Comparison of ENCODE assay signal across 23 mouse cellular contexts in genomic region chr7:82794542-82794941, GRCm38 (mm10).
DNase-seq lines count a peak whose midpoint lies in the region; ATAC-seq and TF ChIP-seq lines count a peak whose summit lies in the region.
"Had no signal": no experiment of that assay in that cellular context is flagged by ENCODE, and none has a peak within 500 bp of the region (broad histone marks: within the 10 kb centered on the region; RNA-seq: fewer than 3 reads in every experiment).

No protein-coding gene starts in this region.

- 0 out of 2 replicates have a peak, but pooled peaks have one; percentile 41 for ATAC-seq in embryonic facial prominence, embryonic 14.5 days (ENCODE audit: low read depth)
- ATAC-seq in lung, embryonic 15.5 days (ENCODE audit: borderline replicate concordance, extremely low read depth, low FRiP score, low TSS enrichment), result peak; percentile 57; the same call in 1 of the 2 replicates
- peak; percentile 56; the same call in 1 of the 2 replicates for ATAC-seq in stomach, embryonic 14.5 days (ENCODE audit: insufficient number of reproducible peaks, insufficient read depth, low FRiP score, low read depth)
- no peak for ATAC-seq in forebrain, postnatal 0 days
- ATAC-seq: activated CD4-positive, CD25-positive, alpha-beta regulatory T cell, adult 4 months; forebrain, embryonic 15.5 days; hindbrain, postnatal 0 days; liver, embryonic 12.5 days; midbrain, embryonic 15.5 days had no signal

- peak; percentile 18 for DNase-seq in embryo, embryonic 10 days (ENCODE audit: low spot score)
- no peak for DNase-seq in embryo, embryonic 10.5 days (ENCODE audit: low spot score)
- DNase-seq in embryonic facial prominence, embryonic 14.5 days (ENCODE audit: low spot score), result peak; percentile 55
- no peak for DNase-seq in ovary, postnatal 14 days (ENCODE audit: low spot score)
- DNase-seq in right cerebral cortex, adult 2 months (ENCODE audit: low spot score in 2 of 2), result no peak
- DNase-seq in forebrain, postnatal 0 days, result no peak
- DNase-seq: adrenal gland, postnatal 36 days; cerebellum, adult 9-11 months; embryo, embryonic 11 days; gastrocnemius, adult 2 months; heart, postnatal 4 days; thymus, postnatal 4 days had no signal

- 50% methylated on average over 1 of the region's 1 CpGs for WGBS in embryonic facial prominence, embryonic 14.5 days
- 23% methylated on average over 1 of the region's 1 CpGs for WGBS in lung, embryonic 15.5 days
- 22% methylated on average over 1 of the region's 1 CpGs for WGBS in stomach, embryonic 14.5 days
- 61% methylated on average over 1 of the region's 1 CpGs for WGBS in forebrain, postnatal 0 days

- no peak overlapping the region for H3K4me2 ChIP-seq in embryonic facial prominence, embryonic 14.5 days (ENCODE audit: low read depth, low read length)
- H3K4me2 ChIP-seq in lung, embryonic 15.5 days, result no peak overlapping the region
- no peak overlapping the region for H3K4me2 ChIP-seq in stomach, embryonic 14.5 days (replicated peaks; ENCODE audit: low read depth, low read length)
- H3K4me2 ChIP-seq in forebrain, postnatal 0 days (ENCODE audit: low read depth), result no peak overlapping the region
- H3K4me2 ChIP-seq: forebrain, embryonic 15.5 days; heart, embryonic 13.5 days; kidney, embryonic 15.5 days; liver, embryonic 12.5 days; midbrain, embryonic 15.5 days had no signal

- H3K27me3 ChIP-seq in embryonic facial prominence, embryonic 14.5 days (replicated peaks; ENCODE audit: control insufficient read depth, insufficient read depth, low read length), result no peaks in the 10 kb centered on the region
- no peaks in the 10 kb centered on the region for H3K27me3 ChIP-seq in lung, embryonic 15.5 days
- H3K27me3 ChIP-seq in stomach, embryonic 14.5 days (ENCODE audit: control insufficient read depth, insufficient read depth, low read length), result no peaks in the 10 kb centered on the region
- no peaks in the 10 kb centered on the region for H3K27me3 ChIP-seq in forebrain, postnatal 0 days (ENCODE audit: insufficient read depth, low read length)
- H3K27me3 ChIP-seq: forebrain, embryonic 15.5 days; heart, embryonic 13.5 days; kidney, embryonic 15.5 days; liver, embryonic 12.5 days; midbrain, embryonic 15.5 days had no signal

- no peak overlapping the region for H3K4me3 ChIP-seq in embryonic facial prominence, embryonic 14.5 days (ENCODE audit: low read depth, low read length)
- H3K4me3 ChIP-seq in lung, embryonic 15.5 days, result no peak overlapping the region
- no peak overlapping the region for H3K4me3 ChIP-seq in stomach, embryonic 14.5 days (ENCODE audit: low read depth, low read length)
- H3K4me3 ChIP-seq in forebrain, postnatal 0 days (ENCODE audit: low read depth, low read length), result no peak overlapping the region
- H3K4me3 ChIP-seq: forebrain, embryonic 15.5 days; gastrocnemius, adult 2 months; heart, embryonic 13.5 days; kidney, embryonic 15.5 days; layer of hippocampus, adult 2 months; limb, embryonic 10.5 days; liver, embryonic 12.5 days; midbrain, embryonic 15.5 days had no signal

- no peak for TF ChIP-seq CTCF in forebrain, postnatal 0 days (IDR thresholded peaks at IDR 0.05; ENCODE audit: low read depth)

- H3K27ac ChIP-seq in embryonic facial prominence, embryonic 14.5 days (replicated peaks; ENCODE audit: low read depth, low read length), result no peak overlapping the region
- H3K27ac ChIP-seq in lung, embryonic 15.5 days, result peak overlapping the region; percentile 70
- no peak overlapping the region for H3K27ac ChIP-seq in stomach, embryonic 14.5 days (ENCODE audit: low read length)
- no peak overlapping the region for H3K27ac ChIP-seq in forebrain, postnatal 0 days (ENCODE audit: low read depth, low read length)
- H3K27ac ChIP-seq: forebrain, embryonic 15.5 days; gastrocnemius, adult 2 months; heart, embryonic 13.5 days; hindbrain, postnatal 0 days; kidney, embryonic 15.5 days; layer of hippocampus, adult 2 months; limb, embryonic 10.5 days; liver, embryonic 12.5 days; midbrain, embryonic 15.5 days had no signal

- H3K9ac ChIP-seq in embryonic facial prominence, embryonic 14.5 days (ENCODE audit: low read depth, low read length), result no peak overlapping the region
- H3K9ac ChIP-seq in lung, embryonic 15.5 days, result no peak overlapping the region
- no peak overlapping the region for H3K9ac ChIP-seq in stomach, embryonic 14.5 days (replicated peaks; ENCODE audit: low read depth, low read length)
- no peak overlapping the region for H3K9ac ChIP-seq in forebrain, postnatal 0 days
- H3K9ac ChIP-seq: forebrain, embryonic 15.5 days; heart, embryonic 13.5 days; kidney, embryonic 15.5 days; liver, embryonic 12.5 days; midbrain, embryonic 15.5 days had no signal

- no peaks in the 10 kb centered on the region; the same call in 1 of the 2 replicates for H3K4me1 ChIP-seq in embryonic facial prominence, embryonic 14.5 days (ENCODE audit: control insufficient read depth, insufficient read depth, low read length)
- H3K4me1 ChIP-seq in lung, embryonic 15.5 days, result peaks cover 12% of the 10 kb centered on the region; the same call in 1 of the 2 replicates
- no peaks in the 10 kb centered on the region for H3K4me1 ChIP-seq in stomach, embryonic 14.5 days (ENCODE audit: control insufficient read depth, insufficient read depth, low read length)
- no peaks in the 10 kb centered on the region for H3K4me1 ChIP-seq in forebrain, postnatal 0 days (ENCODE audit: insufficient read depth)
- H3K4me1 ChIP-seq: forebrain, embryonic 15.5 days; heart, embryonic 13.5 days; kidney, embryonic 15.5 days; limb, embryonic 10.5 days; liver, embryonic 12.5 days; midbrain, embryonic 15.5 days had no signal

- no peaks in the 10 kb centered on the region for H3K9me3 ChIP-seq in embryonic facial prominence, embryonic 14.5 days (ENCODE audit: control insufficient read depth, low read length)
- no peaks in the 10 kb centered on the region for H3K9me3 ChIP-seq in lung, embryonic 15.5 days
- no peaks in the 10 kb centered on the region for H3K9me3 ChIP-seq in stomach, embryonic 14.5 days (ENCODE audit: control insufficient read depth, low read depth, low read length)
- H3K9me3 ChIP-seq in forebrain, postnatal 0 days (ENCODE audit: low read length), result no peaks in the 10 kb centered on the region
- H3K9me3 ChIP-seq: forebrain, embryonic 15.5 days; heart, embryonic 13.5 days; kidney, embryonic 15.5 days; limb, embryonic 10.5 days; liver, embryonic 12.5 days; midbrain, embryonic 15.5 days had no signal

- no peaks in the 10 kb centered on the region for H3K36me3 ChIP-seq in embryonic facial prominence, embryonic 14.5 days (ENCODE audit: control insufficient read depth, insufficient read depth, low read length)
- no peaks in the 10 kb centered on the region for H3K36me3 ChIP-seq in lung, embryonic 15.5 days
- no peaks in the 10 kb centered on the region for H3K36me3 ChIP-seq in stomach, embryonic 14.5 days (ENCODE audit: control insufficient read depth, insufficient read depth, low read length)
- H3K36me3 ChIP-seq in forebrain, postnatal 0 days (ENCODE audit: insufficient read depth), result no peaks in the 10 kb centered on the region
- H3K36me3 ChIP-seq: forebrain, embryonic 15.5 days; heart, embryonic 13.5 days; kidney, embryonic 15.5 days; limb, embryonic 10.5 days; liver, embryonic 12.5 days; midbrain, embryonic 15.5 days had no signal

Comparison
In these comparisons a context has a peak if more than half of its experiments do, and no peak if none do; other contexts are left out.
1. DNase-seq: peak in embryo, embryonic 10 days (single experiment) and embryonic facial prominence, embryonic 14.5 days (single experiment); none in embryo, embryonic 10.5 days (single experiment), ovary, postnatal 14 days (single experiment), right cerebral cortex, adult 2 months (0 of 2) and forebrain, postnatal 0 days (single experiment).